Mouse (Mus musculus): ENCODE results near the gene Gm42742. TPM values are rescaled to one million over a fixed set of nuclear protein-coding genes. Genes with fewer than 3 reads are reported as not detected.

The Gm42742 gene
- polyA plus RNA-seq, 1 experiment from 2014 or later: 23.7 TPM

- Histone ChIP-seq H3K9me3 (no peaks in the 10 kb centered on the region), H3K4me1 (peaks cover 38% of the 10 kb centered on the region), H3K4me3 (no peak overlapping the region), H3K36me3 (peaks cover 18% of the 10 kb centered on the region), H3K9ac (no peak overlapping the region), H3K27me3 (no peaks in the 10 kb centered on the region), H3K4me2 (no peak overlapping the region), H3K27ac (no peak overlapping the region)
- WGBS: 60% methylated on average over 2 of the region's 2 CpGs
- ATAC-seq (ENCODE audit: borderline replicate concordance, extremely low read depth, low FRiP score, low TSS enrichment): no peak
Observed at GRCm38 (mm10) chr7:127011717-127012116, 9.2 kb downstream of the Gm42742 start.

DNA sequence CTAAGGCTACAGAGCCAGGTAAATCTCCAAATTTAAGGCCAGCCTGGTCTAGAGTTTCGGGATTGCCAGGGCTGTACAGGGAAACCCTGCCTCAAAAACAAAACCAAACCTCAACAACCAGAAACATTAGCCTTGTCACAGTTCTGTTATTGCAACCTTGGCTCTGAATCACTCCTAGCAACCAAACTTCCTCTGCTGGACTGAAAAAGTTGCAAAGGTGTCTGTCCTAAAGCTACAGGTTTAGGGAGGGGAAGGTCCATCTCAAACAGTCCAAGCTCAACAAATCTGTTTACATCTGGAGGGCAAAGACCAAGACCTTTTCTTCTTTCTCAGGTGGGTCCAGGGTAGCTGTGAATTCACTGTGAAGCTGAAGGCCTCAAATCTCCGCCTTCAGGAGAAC, 9.8 kb downstream of the Gm42742 start:
- ATAC-seq (ENCODE audit: borderline replicate concordance, extremely low read depth, low FRiP score, low TSS enrichment): no peak
- Histone ChIP-seq H3K4me3 (no peak overlapping the region), H3K27me3 (no peaks in the 10 kb centered on the region), H3K9ac (no peak overlapping the region), H3K9me3 (no peaks in the 10 kb centered on the region), H3K27ac (no peak overlapping the region), H3K4me1 (peaks cover 37% of the 10 kb centered on the region), H3K36me3 (peaks cover 18% of the 10 kb centered on the region), H3K4me2 (no peak overlapping the region)
- 93% methylated on average over 2 of the region's 2 CpGs for WGBS

DNA sequence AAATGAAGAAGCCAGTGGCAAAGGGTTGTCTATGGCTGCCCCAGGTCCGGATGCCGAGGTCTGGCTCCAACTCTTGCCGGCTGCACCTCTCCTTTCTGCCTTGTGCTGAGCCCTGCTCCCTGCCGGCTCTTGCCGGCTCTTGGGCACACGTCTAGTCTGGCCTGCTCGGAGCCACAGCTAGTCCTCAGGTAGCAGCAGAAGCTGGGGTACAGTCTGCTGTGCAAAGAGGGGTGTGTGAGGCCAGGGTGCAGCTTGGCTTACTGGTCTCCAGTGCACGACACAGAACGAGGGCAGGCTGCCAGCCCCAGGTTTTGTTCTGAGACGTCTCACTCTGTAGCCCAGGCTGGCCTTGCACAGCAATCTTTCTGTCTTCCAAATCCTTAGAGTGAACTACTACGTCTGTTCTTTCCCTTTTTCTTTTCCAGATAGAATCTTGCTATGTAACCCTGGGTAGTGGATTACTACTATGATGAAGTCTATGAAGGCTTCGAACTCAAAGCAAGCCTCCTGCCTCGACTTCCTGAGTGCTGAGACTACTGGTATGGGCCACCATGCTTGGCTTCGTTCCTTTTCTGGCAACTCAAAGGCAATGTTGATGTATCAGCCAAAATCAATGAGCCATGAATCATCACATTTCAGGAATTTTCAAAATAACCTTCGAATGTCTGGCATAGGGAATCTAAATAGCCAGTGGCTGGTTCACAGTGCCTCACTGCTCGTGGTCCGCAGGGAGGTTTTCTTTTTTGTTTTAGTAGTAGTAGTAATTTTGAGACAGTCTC, 11.4 kb downstream of the Gm42742 start:
- no peak overlapping the region for H3K9ac ChIP-seq
- 79% methylated on average over 17 of the region's 17 CpGs for WGBS
- H3K4me2 ChIP-seq: no peak overlapping the region
- no peaks in the 10 kb centered on the region for H3K27me3 ChIP-seq
- peaks cover 22% of the 10 kb centered on the region for H3K4me1 ChIP-seq
- H3K4me3 ChIP-seq: no peak overlapping the region
- peaks cover 10% of the 10 kb centered on the region for H3K36me3 ChIP-seq
- no peak for ATAC-seq (ENCODE audit: borderline replicate concordance, extremely low read depth, low FRiP score, low TSS enrichment)
- H3K27ac ChIP-seq: peak overlapping the region; percentile 48; the same call in 1 of the 2 replicates
- H3K9me3 ChIP-seq: no peaks in the 10 kb centered on the region

DNA sequence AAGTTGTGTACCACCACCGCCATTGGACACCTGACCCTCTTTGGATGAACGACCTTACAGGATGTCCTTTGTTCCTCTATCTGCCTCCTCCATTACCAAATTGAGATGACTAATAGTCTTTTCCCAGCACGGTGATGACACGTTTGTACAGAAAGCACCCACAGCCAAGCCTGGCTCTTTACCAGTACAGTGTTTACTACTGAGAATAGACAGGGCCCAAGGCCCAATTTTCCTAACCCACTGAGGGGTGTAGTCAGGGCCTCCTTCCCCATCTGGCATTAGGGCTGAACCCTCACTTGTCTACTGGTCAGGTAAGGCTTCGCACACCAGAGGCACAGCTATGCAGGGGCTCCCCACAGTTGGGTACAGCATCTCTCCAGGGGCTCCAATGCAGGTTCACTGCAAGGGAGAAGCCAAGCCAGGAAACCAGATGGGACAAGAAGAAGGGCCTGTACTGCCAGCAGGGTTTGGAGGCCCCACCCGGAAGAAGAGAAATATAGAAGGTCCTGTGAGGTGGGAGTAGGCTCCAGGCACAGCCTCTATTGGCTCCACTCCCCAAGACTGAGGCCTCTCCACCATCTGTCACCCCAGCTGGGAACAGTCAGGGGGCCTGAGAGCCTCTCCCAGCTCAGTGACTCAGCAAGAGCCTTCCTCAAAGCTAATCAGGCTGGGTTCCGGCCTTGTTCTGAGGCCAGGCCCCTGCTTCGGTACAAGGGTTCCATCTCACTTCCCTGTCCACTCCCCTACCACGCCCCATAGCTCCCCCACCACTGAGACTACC, 12.5 kb downstream of the Gm42742 start:
- Histone ChIP-seq H3K4me3 (no peak overlapping the region), H3K4me1 (peaks cover 12% of the 10 kb centered on the region), H3K27me3 (no peaks in the 10 kb centered on the region), H3K9me3 (no peaks in the 10 kb centered on the region), H3K4me2 (peak overlapping the region; percentile 5; the same call in 1 of the 2 replicates), H3K36me3 (peaks cover 8% of the 10 kb centered on the region), H3K9ac (no peak overlapping the region), H3K27ac (peak overlapping the region; percentile 48)
- peak; percentile 79 for ATAC-seq (ENCODE audit: borderline replicate concordance, extremely low read depth, low FRiP score, low TSS enrichment)
- 43% methylated on average over 9 of the region's 9 CpGs for WGBS

DNA sequence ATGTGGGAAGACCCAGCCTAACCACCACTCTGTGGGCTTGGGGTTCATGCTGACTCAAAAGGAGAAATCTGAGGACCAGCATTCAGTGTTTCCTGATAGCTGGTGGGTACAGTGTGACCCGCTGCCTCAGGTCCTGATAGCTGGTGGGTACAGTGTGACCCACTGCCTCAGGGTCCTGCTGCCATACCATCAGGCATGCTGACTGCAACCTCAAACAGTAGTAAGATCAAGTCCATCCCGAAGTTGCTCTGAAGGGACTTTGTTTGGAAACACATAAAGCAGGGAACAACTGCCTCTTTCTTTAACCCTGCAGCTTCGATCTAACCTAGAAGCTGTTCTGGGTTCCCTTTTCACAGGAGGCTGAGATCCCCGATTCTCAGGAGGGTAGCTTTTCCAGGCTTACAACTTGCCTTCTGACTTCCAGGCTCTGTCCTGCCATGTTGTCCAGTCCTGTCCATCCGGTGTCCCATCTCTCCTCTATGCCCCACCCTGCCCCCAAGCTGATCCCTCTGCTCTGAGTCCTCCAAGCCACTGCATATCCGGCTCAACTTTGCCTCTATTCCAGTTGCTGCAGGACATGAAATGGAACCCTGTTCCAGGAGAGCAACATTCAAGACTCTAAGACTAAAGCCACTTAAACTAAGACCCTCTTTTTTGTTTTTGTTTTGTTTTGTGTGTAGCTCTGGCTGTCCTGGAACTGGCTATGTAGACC, 13.4 kb downstream of the Gm42742 start:
- H3K27me3 ChIP-seq: no peaks in the 10 kb centered on the region
- no peak overlapping the region for H3K4me2 ChIP-seq
- no peak for ATAC-seq (ENCODE audit: borderline replicate concordance, extremely low read depth, low FRiP score, low TSS enrichment)
- no peaks in the 10 kb centered on the region for H3K9me3 ChIP-seq
- H3K36me3 ChIP-seq: no peaks in the 10 kb centered on the region
- WGBS: 75% methylated on average over 6 of the region's 6 CpGs
- no peak overlapping the region for H3K9ac ChIP-seq
- H3K4me3 ChIP-seq: no peak overlapping the region
- H3K27ac ChIP-seq: no peak overlapping the region
- H3K4me1 ChIP-seq: peaks cover 7% of the 10 kb centered on the region

DNA sequence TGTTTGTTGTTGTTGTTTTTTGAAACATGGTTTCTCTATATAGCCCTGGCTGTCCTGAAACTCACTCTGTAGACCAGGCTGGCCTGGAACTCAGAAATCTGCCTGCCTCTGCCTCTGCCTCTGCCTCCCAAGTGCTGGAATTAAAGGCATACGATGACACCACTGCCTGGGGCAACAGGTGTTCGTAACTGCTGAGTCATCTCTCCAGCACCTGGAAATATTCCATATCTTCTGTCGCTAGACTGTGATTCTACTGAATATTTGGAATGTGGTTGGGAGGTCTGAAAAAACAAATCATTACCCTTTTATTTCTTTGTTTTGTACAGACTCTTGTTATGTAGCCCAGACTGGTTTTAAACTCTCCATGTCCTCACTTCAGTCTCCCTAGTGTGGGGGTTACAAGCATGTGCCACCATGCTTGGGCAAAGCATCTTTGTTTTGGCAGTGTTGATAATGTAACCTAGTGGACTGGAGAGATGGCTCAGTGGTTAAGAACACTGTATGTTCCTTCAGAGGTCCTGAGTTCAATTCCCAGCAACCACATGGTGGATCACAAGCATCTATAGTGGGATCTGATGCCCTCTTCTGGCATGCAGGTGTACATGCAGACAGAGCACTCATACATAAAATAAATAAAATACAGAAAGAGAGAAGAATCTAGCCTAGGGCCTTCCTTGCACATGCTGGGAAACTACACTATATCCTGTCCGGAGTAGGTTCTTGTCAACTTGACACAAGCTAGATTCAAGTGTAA, 16.6 kb downstream of the Gm42742 start:
- peaks cover 3% of the 10 kb centered on the region for H3K4me1 ChIP-seq
- no peak overlapping the region for H3K27ac ChIP-seq
- WGBS: 83% methylated on average over 4 of the region's 4 CpGs
- H3K9ac ChIP-seq: no peak overlapping the region
- H3K27me3 ChIP-seq: no peaks in the 10 kb centered on the region
- no peaks in the 10 kb centered on the region for H3K36me3 ChIP-seq
- H3K9me3 ChIP-seq: no peaks in the 10 kb centered on the region
- H3K4me3 ChIP-seq: no peak overlapping the region
- ATAC-seq (ENCODE audit: borderline replicate concordance, extremely low read depth, low FRiP score, low TSS enrichment): no peak
- no peak overlapping the region for H3K4me2 ChIP-seq

DNA sequence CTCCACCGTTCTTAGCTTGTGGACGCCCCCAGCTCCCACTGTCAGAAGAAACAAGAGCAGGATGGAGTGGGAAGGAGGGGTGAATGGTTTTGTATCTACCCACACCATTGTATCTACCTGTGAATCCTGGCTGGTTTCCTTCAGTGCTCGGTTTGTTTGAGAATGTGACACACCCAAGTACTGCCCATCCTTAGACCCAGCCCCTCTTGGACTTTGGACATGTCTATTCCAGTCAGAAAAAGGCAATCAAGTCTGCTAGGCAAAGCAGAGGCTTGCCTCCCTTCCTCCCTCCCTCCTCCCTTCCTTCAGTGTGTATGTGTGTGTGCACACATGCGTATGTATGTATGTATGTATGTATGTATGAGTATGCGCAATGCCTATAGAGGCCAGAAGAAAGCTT, 17.3 kb downstream of the Gm42742 start:
- no peak for ATAC-seq (ENCODE audit: borderline replicate concordance, extremely low read depth, low FRiP score, low TSS enrichment)
- H3K27me3 ChIP-seq: no peaks in the 10 kb centered on the region
- H3K9ac ChIP-seq: no peak overlapping the region
- 82% methylated on average over 5 of the region's 5 CpGs for WGBS
- H3K36me3 ChIP-seq: no peaks in the 10 kb centered on the region
- no peaks in the 10 kb centered on the region for H3K9me3 ChIP-seq
- H3K27ac ChIP-seq: no peak overlapping the region
- no peak overlapping the region for H3K4me2 ChIP-seq
- H3K4me1 ChIP-seq: no peaks in the 10 kb centered on the region; the same call in 1 of the 2 replicates
- no peak overlapping the region for H3K4me3 ChIP-seq

GRCm38 (mm10) chr7:126999568-126999967, 21.3 kb downstream of the Gm42742 start:
- Histone ChIP-seq H3K4me3 (no peak overlapping the region), H3K9ac (no peak overlapping the region), H3K4me2 (no peak overlapping the region), H3K4me1 (no peaks in the 10 kb centered on the region), H3K36me3 (no peaks in the 10 kb centered on the region; the same call in 1 of the 2 replicates), H3K9me3 (no peaks in the 10 kb centered on the region), H3K27ac (no peak overlapping the region), H3K27me3 (no peaks in the 10 kb centered on the region)
- 59% methylated on average over 10 of the region's 10 CpGs for WGBS
- no peak for ATAC-seq (ENCODE audit: borderline replicate concordance, extremely low read depth, low FRiP score, low TSS enrichment)

DNA sequence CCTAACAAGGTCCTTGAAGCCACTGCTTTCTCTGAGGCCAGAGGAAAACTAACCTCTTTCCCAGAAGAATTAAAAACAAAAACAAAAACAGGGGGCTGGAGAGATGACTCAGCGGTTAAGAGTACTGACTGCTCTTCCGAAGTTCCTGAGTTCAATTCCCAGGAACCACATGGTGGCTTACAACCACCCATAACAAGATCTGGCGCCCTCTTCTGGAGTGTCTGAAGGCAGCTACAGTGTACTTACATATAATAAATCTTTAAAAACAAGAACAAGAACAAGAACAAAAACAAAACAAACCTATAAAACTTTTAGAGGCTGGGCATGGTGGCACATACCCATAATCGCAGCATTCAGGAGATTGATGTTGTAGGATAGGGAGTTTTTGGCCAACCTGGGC, 24.4 kb downstream of the Gm42742 start:
- Histone ChIP-seq H3K36me3 (no peaks in the 10 kb centered on the region; the same call in 1 of the 2 replicates), H3K9me3 (no peaks in the 10 kb centered on the region), H3K4me3 (no peak overlapping the region), H3K4me1 (no peaks in the 10 kb centered on the region), H3K4me2 (no peak overlapping the region), H3K9ac (no peak overlapping the region), H3K27ac (no peak overlapping the region), H3K27me3 (no peaks in the 10 kb centered on the region)
- WGBS: 83% methylated on average over 4 of the region's 4 CpGs
- no peak for ATAC-seq (ENCODE audit: borderline replicate concordance, extremely low read depth, low FRiP score, low TSS enrichment)

DNA sequence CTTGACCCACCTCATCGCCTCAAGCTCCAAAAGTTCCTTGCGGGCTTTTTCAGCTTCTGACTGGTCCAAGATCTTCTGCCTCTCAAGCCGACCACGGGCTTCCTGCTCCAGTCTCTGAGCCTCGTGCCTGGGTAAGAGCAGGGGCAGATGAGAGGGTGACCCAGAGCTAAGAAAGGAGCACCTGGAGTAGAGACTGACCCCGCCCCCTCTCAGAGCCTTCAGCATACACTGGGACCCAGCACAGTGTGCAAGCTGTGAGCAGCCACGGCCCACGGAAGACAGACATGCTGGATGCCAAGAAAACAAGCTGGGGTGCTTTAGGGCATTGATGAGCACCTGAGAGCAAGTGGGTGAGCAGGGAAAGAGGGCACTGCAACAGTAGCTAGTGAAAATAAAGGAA, 32.1 kb downstream of the Gm42742 start:
- Histone ChIP-seq H3K4me2 (no peak overlapping the region), H3K9ac (no peak overlapping the region), H3K9me3 (no peaks in the 10 kb centered on the region), H3K4me1 (no peaks in the 10 kb centered on the region), H3K27me3 (no peaks in the 10 kb centered on the region), H3K4me3 (no peak overlapping the region), H3K27ac (no peak overlapping the region), H3K36me3 (no peaks in the 10 kb centered on the region)
- ATAC-seq (ENCODE audit: borderline replicate concordance, extremely low read depth, low FRiP score, low TSS enrichment): no peak
- 56% methylated on average over 8 of the region's 8 CpGs for WGBS

DNA sequence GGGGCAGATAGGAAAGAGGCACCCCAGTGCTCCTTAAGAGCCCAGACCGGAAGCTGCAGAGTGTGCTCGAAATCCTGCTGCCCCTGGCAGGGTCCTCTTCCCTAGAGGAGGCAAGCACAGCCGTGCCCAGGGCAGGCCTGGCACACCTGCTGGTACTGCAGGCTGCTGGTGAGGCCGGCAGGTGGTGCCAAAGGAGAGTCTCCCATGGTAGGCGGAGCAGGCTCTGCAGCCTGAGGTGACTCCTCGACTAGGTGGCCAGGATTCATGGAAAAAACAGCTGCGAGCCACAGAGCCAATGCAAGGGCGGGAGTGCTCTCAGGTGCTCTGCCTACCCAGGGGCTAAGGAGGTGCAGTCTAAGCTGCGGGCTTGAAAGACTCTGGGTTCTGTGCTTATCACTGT, 34.6 kb downstream of the Gm42742 start:
- no peaks in the 10 kb centered on the region for H3K36me3 ChIP-seq
- H3K9me3 ChIP-seq: no peaks in the 10 kb centered on the region
- WGBS: 31% methylated on average over 9 of the region's 9 CpGs
- no peak overlapping the region for H3K4me2 ChIP-seq
- H3K27me3 ChIP-seq: no peaks in the 10 kb centered on the region
- no peak overlapping the region for H3K27ac ChIP-seq
- no peak overlapping the region for H3K4me3 ChIP-seq
- no peaks in the 10 kb centered on the region for H3K4me1 ChIP-seq
- no peak overlapping the region for H3K9ac ChIP-seq
- ATAC-seq (ENCODE audit: borderline replicate concordance, extremely low read depth, low FRiP score, low TSS enrichment): no peak
